In the genomic region with DNA sequence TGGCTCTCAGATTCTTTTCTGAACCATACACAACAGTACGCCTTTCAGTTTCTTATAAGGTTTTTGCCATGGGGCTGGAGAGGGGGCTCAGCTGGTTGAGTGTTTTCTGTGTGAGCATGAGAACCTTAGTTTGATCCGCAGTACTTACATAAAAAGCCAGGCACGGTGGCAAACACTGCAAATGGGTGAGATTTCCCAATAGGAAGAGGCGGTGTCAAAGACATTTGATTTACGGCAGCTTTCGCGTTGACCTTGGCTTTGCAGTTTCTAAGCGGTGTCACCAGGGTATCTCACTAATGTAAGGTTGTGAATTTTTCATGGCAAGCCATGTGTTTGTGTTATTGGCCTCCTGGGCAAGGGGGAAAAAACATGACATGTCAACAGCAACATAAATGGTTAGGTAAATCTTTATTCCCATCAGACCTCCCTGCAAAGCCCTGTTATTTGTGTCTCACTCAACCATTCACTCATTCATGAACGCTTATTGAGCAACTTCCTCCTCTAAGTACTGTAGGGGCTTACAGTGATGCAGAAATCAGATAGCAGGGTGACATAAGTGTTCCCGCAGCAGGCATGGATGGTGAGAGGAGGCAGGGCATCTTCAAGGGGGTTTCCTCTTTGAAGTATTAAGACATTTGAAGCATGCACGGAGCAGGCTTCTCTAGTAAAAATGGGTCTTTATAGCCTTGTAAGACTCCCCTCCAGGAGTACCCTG, we compare ENCODE assay signal across 19 mouse cellular contexts.
DNase-seq lines count a peak whose midpoint lies in the region; ATAC-seq and TF ChIP-seq lines count a peak whose summit lies in the region.
"Had no signal": no experiment of that assay in that cellular context is flagged by ENCODE, and none has a peak within 500 bp of the region (broad histone marks: within the 10 kb centered on the region; RNA-seq: fewer than 3 reads in every experiment).

No protein-coding gene starts in this region.

- no peak for TF ChIP-seq CTCF in lung, embryonic 14.5 days (IDR thresholded peaks at IDR 0.05; ENCODE audit: low read depth)

- H3K27me3 ChIP-seq in lung, embryonic 14.5 days (ENCODE audit: insufficient read depth, low read length) = no peaks in the 10 kb centered on the region
- no peaks in the 10 kb centered on the region for H3K27me3 ChIP-seq in forebrain, embryonic 16.5 days (replicated peaks; ENCODE audit: control insufficient read depth, insufficient read depth, low read length)
- H3K27me3 ChIP-seq: embryonic facial prominence, embryonic 15.5 days; megakaryocyte, embryonic 14.5 days; Patski had no signal

- ATAC-seq in lung, embryonic 14.5 days (ENCODE audit: insufficient read depth) = peak; percentile 44; the same call in 1 of the 2 replicates
- ATAC-seq in granulocyte monocyte progenitor cell, adult 5-6 weeks (replicated peaks; ENCODE audit: poor library complexity, severe bottlenecking) = peak; percentile 92
- no peak for ATAC-seq in forebrain, embryonic 16.5 days
- ATAC-seq: activated CD4-positive, CD25-positive, alpha-beta regulatory T cell, adult 4 months; Patski had no signal

- peaks cover 4% of the 10 kb centered on the region; the same call in 1 of the 2 replicates for H3K9me3 ChIP-seq in lung, embryonic 14.5 days (ENCODE audit: low read depth, low read length)
- H3K9me3 ChIP-seq in forebrain, embryonic 16.5 days (ENCODE audit: control insufficient read depth, low read length) = no peaks in the 10 kb centered on the region

- no peak overlapping the region for H3K4me2 ChIP-seq in lung, embryonic 14.5 days
- no peak overlapping the region for H3K4me2 ChIP-seq in forebrain, embryonic 16.5 days (ENCODE audit: low read length)
- H3K4me2 ChIP-seq: embryonic facial prominence, embryonic 15.5 days had no signal

- H3K36me3 ChIP-seq in lung, embryonic 14.5 days (ENCODE audit: insufficient read depth) = no peaks in the 10 kb centered on the region
- no peaks in the 10 kb centered on the region for H3K36me3 ChIP-seq in forebrain, embryonic 16.5 days (ENCODE audit: control insufficient read depth, insufficient read depth)
- H3K36me3 ChIP-seq: embryonic facial prominence, embryonic 15.5 days had no signal

- no peak overlapping the region for H3K4me3 ChIP-seq in lung, embryonic 14.5 days (ENCODE audit: low read depth, low read length)
- no peak overlapping the region for H3K4me3 ChIP-seq in forebrain, embryonic 16.5 days (replicated peaks; ENCODE audit: low read length)
- H3K4me3 ChIP-seq: embryonic facial prominence, embryonic 15.5 days; megakaryocyte, embryonic 14.5 days had no signal

- no peak overlapping the region for H3K9ac ChIP-seq in lung, embryonic 14.5 days
- no peak overlapping the region for H3K9ac ChIP-seq in forebrain, embryonic 16.5 days (replicated peaks; ENCODE audit: low read depth, low read length)
- H3K9ac ChIP-seq: embryonic facial prominence, embryonic 15.5 days had no signal

- H3K27ac ChIP-seq in lung, embryonic 14.5 days (ENCODE audit: low read depth) = 0 out of 2 replicates have a peak overlapping the region, but pooled peaks have one; percentile 15
- H3K27ac ChIP-seq in forebrain, embryonic 16.5 days (ENCODE audit: low read length) = no peak overlapping the region
- H3K27ac ChIP-seq: embryonic facial prominence, embryonic 15.5 days had no signal

- H3K4me1 ChIP-seq in lung, embryonic 14.5 days (ENCODE audit: insufficient read depth) = no peaks in the 10 kb centered on the region
- no peaks in the 10 kb centered on the region for H3K4me1 ChIP-seq in forebrain, embryonic 16.5 days (replicated peaks; ENCODE audit: control insufficient read depth, insufficient read depth, low read length)
- H3K4me1 ChIP-seq: embryonic facial prominence, embryonic 15.5 days; megakaryocyte, embryonic 14.5 days had no signal

- DNase-seq in lung, embryonic 14.5 days = peak; percentile 27
- no peak for DNase-seq in lung, postnatal 4 days
- peak; percentile 38 for DNase-seq in adrenal gland, adult 2 months
- peak; percentile 47 for DNase-seq in adrenal gland, postnatal 14 days
- DNase-seq in left cerebral cortex, adult 8-10 months (ENCODE audit: low spot score in 2 of 2) = no peak
- DNase-seq in urinary bladder, postnatal 14 days (ENCODE audit: low spot score) = no peak
- DNase-seq: cerebellum, adult 18-20 months; gastrocnemius, postnatal 36 days; heart, postnatal 4 days; kidney, adult 2 months; kidney, postnatal 25 days; layer of hippocampus, adult 9-11 months; thymus, postnatal 36 days had no signal

- 37% methylated on average over 11 of the region's 11 CpGs for WGBS in lung, embryonic 14.5 days
- WGBS in forebrain, embryonic 16.5 days = 76% methylated on average over 11 of the region's 11 CpGs

Comparison
In these comparisons a context has a peak if more than half of its experiments do, and no peak if none do; other contexts are left out.
1. DNase-seq: peak in lung, embryonic 14.5 days (single experiment), adrenal gland, adult 2 months (single experiment) and adrenal gland, postnatal 14 days (single experiment); none in lung, postnatal 4 days (0 of 2), left cerebral cortex, adult 8-10 months (0 of 2) and urinary bladder, postnatal 14 days (single experiment).